Mouse (Mus musculus) stomach, postnatal 0 days (tissue): Measurements from ENCODE around the gene Clip4.

ENCODE experiments used
- CTCF ChIP-seq: IDR thresholded peaks from 2 replicates; pipeline ENCODE4 v1.5.1; 2016; ENCODE audit warnings: antibody characterized with exemption, low read depth, mild to moderate bottlenecking, moderate library complexity
- EP300 ChIP-seq: optimal IDR thresholded peaks from 2 replicates; pipeline ENCODE3; 2016; ENCODE audit warnings: antibody characterized with exemption

DNA sequence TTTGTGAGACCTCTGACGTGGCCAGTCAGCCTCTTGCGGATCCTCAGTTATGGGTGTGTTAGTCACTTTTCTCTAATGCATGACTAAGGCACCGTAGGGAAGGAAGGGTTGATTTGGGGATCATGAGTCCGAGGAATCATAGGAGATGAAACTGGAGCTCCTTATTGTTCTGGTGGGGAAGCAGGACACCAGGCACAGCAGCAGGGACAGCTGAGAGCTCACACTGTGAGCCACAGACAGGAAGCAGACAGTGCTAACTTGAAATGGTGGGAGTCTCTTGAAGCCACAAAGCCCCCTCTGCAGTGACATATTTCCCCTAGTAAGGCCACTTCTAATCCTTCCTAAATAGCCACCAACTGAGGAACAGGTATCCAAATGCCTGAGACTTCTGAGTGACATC is 22.8 kb downstream of the Clip4 start:
- TF ChIP-seq CTCF (no peak), EP300 (no peak)
